Mouse (Mus musculus) layer of hippocampus, adult 8-10 months (tissue): ENCODE results near the gene Rab5a. TPM values are rescaled to one million over a fixed set of nuclear protein-coding genes. Genes with fewer than 3 reads are reported as not detected.
A peak's percentile ranks its signal among the peaks of the same experiment; 100 is the strongest.
"Not testable (repeated sequence)": the region's sequence is repeated elsewhere in the genome, so short reads cannot be mapped to it uniquely, and the experiment has no call there.

Experiments
- DNase-seq, 2 experiments: peaks; one replicate each; pipeline ENCODE4 v3.0.0; 2022; ENCODE audit warnings: low spot score in 2 of 2
- total RNA-seq, 4 experiments: library from RNA; stranded (reverse); gene quantifications; 2 replicates each; pipeline ENCODE4 v1.2.4; 2022

The Rab5a gene
- total RNA-seq = 100 to 1,000 TPM; 110 to 124 (median 117) TPM

DNA sequence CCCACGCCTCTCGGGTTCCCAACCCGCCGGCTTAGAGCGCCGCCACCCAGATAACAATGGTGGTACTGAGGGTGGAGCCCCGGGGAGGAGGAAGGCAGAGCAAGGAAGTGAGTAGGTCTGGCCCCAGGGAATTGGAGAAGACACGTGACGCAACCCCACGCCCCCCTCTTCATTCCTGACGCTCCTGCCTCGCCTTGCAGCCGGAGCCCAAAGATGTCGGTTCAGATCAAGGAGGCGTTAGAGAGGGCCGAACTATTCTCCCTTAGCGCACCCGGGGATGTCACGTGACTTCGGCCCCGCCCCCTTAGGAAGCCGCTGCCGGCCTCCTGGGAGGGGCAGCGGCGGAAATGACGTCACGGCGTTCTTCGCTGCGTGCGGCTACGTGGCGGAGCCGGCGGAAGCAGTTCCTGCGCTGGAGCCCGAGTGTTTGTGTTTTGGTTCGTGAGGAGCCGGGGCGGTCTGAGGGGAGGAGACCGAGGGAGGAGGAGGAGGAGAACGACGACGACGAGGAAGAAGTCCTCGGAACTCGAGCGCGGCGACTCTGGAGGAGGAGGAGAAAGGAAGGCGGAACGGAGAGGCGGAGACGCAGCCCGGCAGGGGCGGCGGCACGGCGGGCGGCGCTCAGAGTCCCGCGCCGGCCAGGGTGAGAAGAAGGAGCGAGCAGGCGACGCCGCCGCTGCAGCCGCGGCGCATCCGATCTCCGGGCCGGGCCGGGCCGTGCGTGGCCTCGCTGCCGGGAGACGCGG lies at the start of gene Rab5a:
Rab5a (plus strand) TSS at position 377 of the 746 bp plus-strand sequence.
- peak; percentile 98 to 99 for DNase-seq

GRCm38 (mm10) chr17:53456152-53456551 lies 22.9 kb upstream of the Rab5a start:
- DNase-seq = no peak

DNA sequence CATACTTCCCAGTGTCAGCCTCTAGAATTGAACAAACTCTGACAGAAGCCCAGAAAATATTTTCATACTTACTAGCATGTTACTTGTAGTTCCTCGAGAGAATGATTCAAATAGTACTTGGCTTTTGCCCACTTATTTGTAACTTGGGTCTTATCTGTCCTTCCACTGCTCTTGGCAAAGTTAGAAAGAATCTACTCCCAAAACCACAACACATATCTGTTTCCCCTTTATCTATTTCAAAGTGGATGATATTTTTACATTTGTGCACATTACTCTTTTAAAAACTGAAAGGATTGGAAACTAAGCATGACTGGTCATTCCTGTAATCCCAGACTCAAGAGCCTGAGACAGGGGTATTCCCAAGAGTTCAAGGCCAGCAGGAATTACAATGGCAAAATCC lies 22.3 kb upstream of the Rab5a start:
- DNase-seq = no peak

GRCm38 (mm10) chr17:53462603-53463495 lies 16.2 kb upstream of the Rab5a start, which contains the start of gene Efhb:
Gene Efhb (minus strand): TSS chr17:53463321.
- DNase-seq = peak; percentile 34 to 51

DNA sequence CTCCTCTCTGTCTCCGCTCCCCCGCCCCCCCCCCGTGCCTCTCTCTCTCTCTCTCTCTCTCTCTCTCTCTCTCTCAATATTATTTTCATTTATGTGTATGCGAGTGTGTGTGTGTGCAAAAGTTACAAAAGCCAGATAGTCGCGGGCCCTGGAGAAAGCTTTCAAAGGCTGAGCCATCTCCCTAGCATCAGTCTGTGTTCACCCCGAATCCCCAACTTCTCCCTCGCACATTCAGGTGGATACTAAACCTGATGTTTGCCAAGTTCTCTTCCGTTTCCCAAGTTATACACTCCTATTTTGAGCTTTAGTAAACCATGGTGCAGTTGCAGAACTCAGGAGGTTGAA lies 15.6 kb upstream of the Rab5a start:
- no peak for DNase-seq

- no peak for DNase-seq
Measured at GRCm38 (mm10) chr17:53465569-53465968, 13.5 kb upstream of the Rab5a start.

GRCm38 (mm10) chr17:53468697-53469096 lies 10.3 kb upstream of the Rab5a start:
- no peak for DNase-seq

DNA sequence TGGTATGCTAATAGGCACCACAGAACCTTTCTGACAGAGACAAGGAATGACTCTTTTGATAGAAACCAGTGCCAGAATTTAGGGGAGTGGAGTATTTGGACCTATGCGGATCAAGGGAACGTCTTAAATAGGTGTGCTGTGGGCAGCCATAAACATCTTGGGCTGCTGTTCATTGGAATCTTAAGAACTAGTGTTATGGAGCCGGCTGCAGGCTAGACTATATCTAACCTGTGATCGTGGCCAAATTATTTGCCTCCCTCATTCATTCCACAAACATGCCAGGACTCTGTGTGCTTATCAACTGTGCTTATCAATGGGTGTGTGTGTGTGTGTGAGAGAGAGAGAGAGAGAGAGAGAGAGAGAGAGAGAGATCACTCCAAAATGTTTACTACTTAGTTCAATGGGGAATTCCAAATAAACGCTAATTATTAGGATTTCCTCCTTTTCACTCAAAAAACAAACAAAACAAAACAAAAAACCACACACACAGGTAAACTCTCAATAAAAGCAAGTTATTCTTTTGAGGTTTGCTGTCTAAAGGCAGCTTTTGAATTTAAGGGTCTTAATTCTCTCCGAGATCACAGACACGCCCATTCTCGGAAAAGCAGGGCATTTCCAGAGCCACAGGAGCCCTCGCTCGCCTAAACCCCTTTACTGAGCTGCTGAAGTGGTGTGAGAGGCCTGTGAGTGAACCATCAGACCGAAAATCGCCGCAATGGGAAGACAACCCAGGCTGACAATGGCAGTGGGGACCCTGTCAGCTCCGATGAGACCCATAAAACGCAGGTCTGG lies 772 bp upstream of the Rab5a start:
- no peak for DNase-seq

- peak; percentile 50 to 62 for DNase-seq
Measured at GRCm38 (mm10) chr17:53479604-53480041, 589 bp downstream of the Rab5a start.

DNA sequence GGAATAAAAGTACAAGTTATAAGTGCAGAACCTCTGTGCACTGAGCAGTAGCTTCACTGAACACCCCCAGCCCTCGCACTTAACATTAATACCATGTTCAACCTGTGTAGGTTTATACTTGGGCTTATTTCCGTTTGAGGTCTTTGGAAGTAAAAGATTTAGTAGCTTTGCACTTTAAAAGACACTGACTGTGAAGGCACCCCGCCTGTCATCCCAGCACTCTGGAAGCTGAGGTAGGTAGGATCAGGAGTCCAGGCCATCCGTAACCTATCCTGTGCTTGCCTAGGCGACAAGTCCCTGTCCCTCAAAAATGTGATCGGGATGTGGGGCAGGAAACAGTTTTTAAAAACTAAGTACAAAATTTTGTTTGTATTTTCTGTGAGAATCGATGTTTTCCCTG lies 1.4 kb downstream of the Rab5a start:
- no peak for DNase-seq

- no peak for DNase-seq
Measured at GRCm38 (mm10) chr17:53488291-53489006, 9.4 kb downstream of the Rab5a start.

- no peak for DNase-seq
Measured at GRCm38 (mm10) chr17:53489007-53489378, 10.0 kb downstream of the Rab5a start.

- DNase-seq = no peak
Measured at GRCm38 (mm10) chr17:53502966-53503365, 23.9 kb downstream of the Rab5a start.

- peak in 1 of 2 experiments; percentile 13 for DNase-seq
Measured at GRCm38 (mm10) chr17:53512311-53512951, 33.4 kb downstream of the Rab5a start.

DNA sequence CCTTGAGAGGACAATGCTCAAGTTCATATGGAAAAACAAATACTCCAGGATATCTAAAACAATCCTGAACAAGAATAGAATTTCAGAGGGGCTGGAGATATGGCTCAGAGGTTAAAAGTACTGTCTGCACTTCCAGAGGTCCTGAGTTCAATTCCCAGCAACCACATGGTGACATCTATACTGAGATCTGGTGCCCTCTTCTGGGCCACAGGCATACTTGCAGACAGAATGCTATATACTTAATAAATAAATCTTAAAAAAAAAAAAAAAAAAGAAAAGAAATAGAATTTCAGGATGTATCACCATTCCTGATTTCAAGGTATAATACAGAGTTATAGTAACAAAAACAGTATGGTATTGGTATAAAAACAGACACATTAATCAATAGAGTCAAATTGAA lies 40.3 kb downstream of the Rab5a start:
- DNase-seq = no peak

DNA sequence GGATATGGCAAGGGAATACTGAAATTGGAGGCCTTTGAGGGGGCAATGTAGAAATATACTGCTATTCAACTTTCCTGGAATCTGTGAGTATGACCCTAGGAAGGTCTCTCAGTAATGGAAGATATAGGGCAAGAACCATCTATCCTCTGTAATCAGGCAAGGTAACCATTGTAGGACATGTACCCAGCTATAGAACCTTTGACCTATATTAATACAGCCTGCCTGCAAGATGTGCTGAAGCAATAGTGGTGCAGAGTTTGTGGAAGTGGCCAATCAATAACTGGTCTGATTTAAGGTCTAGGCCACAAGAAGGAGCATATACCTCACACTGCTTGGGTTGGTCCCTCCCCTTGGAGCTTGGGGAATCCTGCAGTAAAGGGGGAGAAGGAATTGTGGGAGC lies 41.5 kb downstream of the Rab5a start:
- no peak for DNase-seq

GRCm38 (mm10) chr17:53528034-53528433 lies 49.0 kb downstream of the Rab5a start:
- no peak for DNase-seq

- no peak for DNase-seq
Measured at GRCm38 (mm10) chr17:53531160-53531559, 52.1 kb downstream of the Rab5a start.

- no peak for DNase-seq
Measured at GRCm38 (mm10) chr17:53532425-53532824, 53.4 kb downstream of the Rab5a start.

DNA sequence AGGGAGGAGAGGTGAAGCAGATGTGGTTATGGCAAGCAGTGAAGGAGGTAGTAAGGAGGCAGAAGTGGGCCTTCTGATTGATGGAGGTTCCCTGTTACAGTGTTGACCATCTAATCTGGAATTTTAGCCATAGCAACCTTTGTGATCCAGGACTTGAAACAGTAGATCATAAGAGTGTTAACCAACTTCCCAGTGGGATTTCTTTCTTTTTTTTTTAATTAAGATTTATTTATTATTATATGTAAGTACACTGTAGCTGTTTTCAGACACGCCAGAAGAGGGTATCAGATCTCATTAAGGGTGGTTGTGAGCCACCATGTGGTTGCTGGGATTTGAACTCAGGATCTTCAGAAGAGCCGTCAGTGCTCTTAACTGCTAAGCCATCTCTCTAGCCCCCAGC lies 60.3 kb downstream of the Rab5a start, which contains the start of gene Pp2d1:
Pp2d1 (minus strand) TSS at position 101 of the 400 bp plus-strand sequence.
- not testable (repeated sequence) for DNase-seq
